Mouse (Mus musculus): Measurements from ENCODE around the gene Cpsf2. TPM values are rescaled to one million over a fixed set of nuclear protein-coding genes. Genes with fewer than 3 reads are reported as not detected.

Gene Cpsf2
- polyA plus RNA-seq, 1 experiment, result 9.5 TPM

DNA sequence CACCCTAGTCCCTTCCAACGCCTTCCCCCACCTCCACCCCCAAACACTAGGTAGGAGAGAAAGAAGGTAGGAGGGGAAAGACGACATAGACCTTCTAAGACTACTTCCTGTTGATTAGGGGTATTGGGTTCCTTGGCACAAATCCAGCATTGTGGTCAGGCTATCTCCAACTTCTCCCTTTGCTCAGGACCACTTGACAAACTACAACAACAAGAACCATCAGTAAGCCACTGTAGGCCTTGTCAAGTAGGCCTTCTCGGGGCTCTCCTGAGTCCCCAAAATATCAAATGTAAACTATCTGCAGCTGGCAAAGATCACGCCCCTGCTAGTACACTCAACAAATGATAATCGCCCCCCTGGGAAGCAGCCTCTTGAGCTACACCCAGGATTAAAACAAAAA is 4.5 kb downstream of the Cpsf2 start:
- no peak for DNase-seq (ENCODE audit: low spot score)

GRCm38 (mm10) chr12:101981559-101981958 is 5.8 kb downstream of the Cpsf2 start:
- DNase-seq (ENCODE audit: low spot score), result no peak

- no peak for DNase-seq (ENCODE audit: low spot score)
These were observed 7.2 kb downstream of the Cpsf2 start for GRCm38 (mm10) chr12:101982977-101983376.

- no peak for DNase-seq (ENCODE audit: low spot score)
These were observed 9.3 kb downstream of the Cpsf2 start for GRCm38 (mm10) chr12:101985110-101985509.

DNA sequence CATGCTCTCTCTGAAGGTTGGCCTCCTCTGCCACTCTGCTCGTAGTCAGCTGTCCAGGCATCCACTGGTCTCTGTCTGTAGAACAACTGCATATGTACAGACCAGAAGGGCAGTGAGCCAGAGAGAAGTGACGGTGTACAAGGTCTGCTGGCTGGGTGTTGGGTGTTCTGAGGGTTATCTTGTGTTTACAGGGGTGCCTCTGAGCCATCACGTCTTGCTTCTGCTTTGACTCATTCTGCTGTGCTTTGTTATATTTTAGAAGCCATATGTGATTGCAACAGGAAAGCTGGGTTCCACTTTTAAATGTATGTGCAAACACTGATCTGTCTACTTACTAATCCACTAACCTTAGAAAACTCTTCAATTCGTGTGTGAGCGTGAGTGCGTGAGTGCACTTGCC is 11.9 kb downstream of the Cpsf2 start:
- DNase-seq (ENCODE audit: low spot score), result no peak

GRCm38 (mm10) chr12:101994576-101995467 is 19.0 kb downstream of the Cpsf2 start:
- no peak for DNase-seq (ENCODE audit: low spot score)

- DNase-seq (ENCODE audit: low spot score), result no peak
These were observed 23.1 kb downstream of the Cpsf2 start for GRCm38 (mm10) chr12:101998929-101999328.

DNA sequence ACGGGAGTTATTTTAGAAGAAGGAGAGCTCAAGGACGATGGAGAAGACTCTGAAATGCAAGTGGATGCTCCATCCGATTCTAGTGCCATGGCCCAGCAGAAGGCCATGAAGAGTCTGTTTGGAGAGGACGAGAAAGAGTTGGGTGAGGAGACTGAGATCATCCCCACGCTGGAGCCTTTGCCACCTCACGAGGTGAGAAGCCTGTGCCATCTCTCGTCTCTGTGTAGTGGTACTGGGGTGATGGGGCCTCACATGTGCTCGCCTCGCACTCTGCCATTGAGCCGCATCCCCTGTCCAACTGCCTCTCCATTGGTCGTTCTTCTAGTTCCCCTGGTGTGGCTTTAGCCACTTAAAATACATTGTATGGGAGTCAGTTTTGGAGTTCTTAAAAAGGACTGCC is 25.0 kb downstream of the Cpsf2 start:
- no peak for DNase-seq (ENCODE audit: low spot score)

- DNase-seq (ENCODE audit: low spot score), result no peak
These were observed 32.6 kb downstream of the Cpsf2 start for GRCm38 (mm10) chr12:102008111-102008977.

GRCm38 (mm10) chr12:102009551-102009950 is 33.8 kb downstream of the Cpsf2 start:
- no peak for DNase-seq (ENCODE audit: low spot score)

GRCm38 (mm10) chr12:102014411-102014810 is 38.6 kb downstream of the Cpsf2 start:
- no peak for DNase-seq (ENCODE audit: low spot score)

DNA sequence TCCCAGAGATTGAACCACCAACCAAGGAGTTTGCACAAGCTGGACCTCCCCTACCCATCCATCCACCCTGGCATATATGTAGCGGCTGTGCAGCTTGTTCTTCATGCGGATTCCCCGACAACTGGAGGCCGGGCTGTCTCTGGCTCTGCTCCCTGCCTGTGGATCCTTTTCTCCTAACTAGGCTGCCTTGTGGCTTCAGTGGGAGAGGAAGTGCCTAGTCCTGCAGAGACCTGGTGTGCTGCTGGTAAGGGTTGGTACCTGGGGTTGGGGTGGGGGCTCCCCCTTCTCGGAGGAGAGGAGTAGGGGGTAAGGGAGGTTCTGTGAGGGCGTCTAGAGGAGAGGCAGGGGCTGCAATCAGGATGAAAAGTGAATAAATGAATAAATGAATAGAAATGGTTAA is 39.3 kb downstream of the Cpsf2 start:
- DNase-seq (ENCODE audit: low spot score), result no peak

GRCm38 (mm10) chr12:102021923-102022322 is 46.1 kb downstream of the Cpsf2 start:
- no peak for DNase-seq (ENCODE audit: low spot score)

DNA sequence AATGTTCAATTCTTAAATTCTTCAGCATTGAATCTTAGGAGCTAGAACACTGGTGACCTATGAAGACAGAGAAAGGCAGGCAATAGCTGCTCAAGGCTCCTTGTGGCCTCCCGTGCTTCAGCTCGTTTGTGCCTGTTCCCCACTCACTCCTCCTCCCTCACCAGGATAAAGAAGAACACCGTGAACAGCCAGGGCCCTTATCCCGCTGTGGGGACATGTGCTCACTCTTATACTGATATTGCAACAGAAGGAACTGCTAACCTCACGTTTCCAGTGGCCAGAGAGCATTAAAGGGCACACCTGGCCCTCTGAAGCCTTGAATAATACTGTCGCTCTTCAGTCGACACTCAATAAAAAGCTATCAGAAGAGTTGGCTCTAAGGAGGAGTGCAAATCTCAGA is 53.4 kb downstream of the Cpsf2 start:
- no peak for DNase-seq (ENCODE audit: low spot score)

- DNase-seq (ENCODE audit: low spot score), result no peak
These were observed 54.2 kb downstream of the Cpsf2 start for GRCm38 (mm10) chr12:102029892-102030446.

DNA sequence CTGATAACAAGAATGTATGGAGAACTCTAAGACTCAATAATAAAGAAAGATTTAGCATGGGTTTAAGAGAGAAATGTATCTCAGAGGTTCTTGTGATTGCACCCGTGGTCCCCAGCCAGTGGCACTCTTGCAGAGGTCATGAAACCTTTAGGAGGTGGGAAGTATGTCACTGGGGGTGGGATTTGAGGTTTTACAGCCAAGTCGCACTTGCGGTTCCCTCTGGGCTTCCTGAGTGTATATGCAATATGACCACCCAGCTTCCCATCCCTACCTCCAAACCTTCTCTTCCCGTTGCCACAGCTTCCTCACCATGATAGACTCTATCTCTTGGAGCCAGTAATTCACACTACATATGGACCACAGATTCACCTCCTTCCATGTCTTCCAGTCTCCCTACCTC is 59.1 kb downstream of the Cpsf2 start:
- no peak for DNase-seq (ENCODE audit: low spot score)

GRCm38 (mm10) chr12:102039861-102040260 is 64.1 kb downstream of the Cpsf2 start:
- DNase-seq (ENCODE audit: low spot score), result no peak

GRCm38 (mm10) chr12:102041699-102042098 is 65.9 kb downstream of the Cpsf2 start:
- DNase-seq (ENCODE audit: low spot score), result no peak

DNA sequence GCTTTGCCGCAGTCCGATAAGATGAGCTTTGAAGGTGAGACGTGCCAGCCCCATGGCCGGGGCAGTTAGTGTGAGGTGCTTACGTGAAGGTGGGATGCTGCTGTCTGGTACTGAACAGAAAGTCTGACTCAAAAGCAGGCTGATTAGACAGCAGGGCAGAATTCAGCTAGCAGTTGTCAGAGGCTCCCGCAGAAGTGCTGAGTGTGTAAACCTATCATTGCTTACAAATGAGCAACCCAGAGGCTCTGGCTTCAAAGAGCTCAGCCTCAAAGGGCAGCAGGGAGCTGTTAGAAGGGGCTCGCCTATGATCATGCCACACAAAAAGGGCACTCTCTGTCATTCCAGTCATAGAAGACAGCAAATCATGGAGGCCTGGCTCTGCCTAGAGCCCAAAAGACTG is 66.5 kb downstream of the Cpsf2 start:
- no peak for DNase-seq (ENCODE audit: low spot score)

DNA sequence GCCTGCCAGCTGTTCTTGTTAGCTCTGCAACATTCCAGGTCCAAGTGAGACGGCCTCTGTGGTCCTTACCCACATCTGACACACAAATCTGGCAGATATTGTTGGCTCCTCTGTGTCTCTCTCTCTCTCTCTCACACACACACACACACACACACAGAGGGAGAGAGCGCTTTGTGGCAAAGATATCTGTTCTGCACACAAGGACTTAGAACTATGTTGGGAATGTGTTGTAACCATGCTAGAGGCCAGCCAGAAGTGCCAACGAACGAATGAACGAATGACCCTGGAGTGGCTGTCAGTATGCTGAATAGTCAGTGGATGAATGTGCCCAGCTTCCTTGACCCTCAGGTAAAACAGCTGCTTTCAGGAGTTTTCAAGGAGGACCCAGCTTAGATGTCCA is 68.1 kb downstream of the Cpsf2 start:
- no peak for DNase-seq (ENCODE audit: low spot score)

GRCm38 (mm10) chr12:102054155-102054554 is 78.4 kb downstream of the Cpsf2 start:
- no peak for DNase-seq (ENCODE audit: low spot score)

- no peak for DNase-seq (ENCODE audit: low spot score)
These were observed 80.0 kb downstream of the Cpsf2 start for GRCm38 (mm10) chr12:102055758-102056157.
